ENCODE assay signal across 9 mouse cellular contexts in the genomic region with DNA sequence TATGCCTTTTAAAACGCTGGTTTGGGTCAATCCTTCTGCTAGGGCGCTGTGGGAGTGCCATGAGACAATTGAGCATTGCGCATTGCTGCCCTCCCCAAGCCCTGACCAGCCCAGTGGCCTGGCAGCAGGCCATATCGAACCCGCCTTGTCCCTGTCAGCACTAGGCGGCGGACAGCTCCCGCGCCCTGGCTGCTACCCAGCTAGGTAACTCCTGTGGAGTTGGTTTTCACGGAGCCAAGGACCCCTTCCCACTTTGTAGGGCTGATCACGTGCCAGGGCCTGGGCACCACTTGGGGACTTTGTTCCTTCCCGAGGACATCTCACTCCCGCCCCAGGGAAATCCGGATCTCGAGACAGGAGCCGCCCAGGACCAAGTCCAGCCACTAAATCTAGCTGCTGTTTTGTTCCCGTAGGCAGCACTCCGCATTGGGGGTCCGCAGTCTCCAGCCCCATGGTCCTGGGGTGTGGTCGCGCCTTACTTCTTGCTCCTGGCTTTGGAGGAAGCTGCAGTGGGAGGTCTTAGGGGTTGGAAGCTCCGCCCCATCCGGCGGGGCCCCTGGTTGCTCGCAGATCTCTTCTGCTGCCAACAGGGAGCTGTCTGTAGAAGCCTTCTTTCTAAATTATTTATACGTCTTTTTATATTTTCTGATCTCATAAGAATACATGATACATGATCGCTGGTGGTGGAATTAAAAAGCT. TPM values are rescaled to one million over a fixed set of nuclear protein-coding genes. Genes with fewer than 3 reads are reported as not detected.
DNase-seq lines count a peak whose midpoint lies in the region; ATAC-seq and TF ChIP-seq lines count a peak whose summit lies in the region.
"Had no signal": no experiment of that assay in that cellular context is flagged by ENCODE, and none has a peak within 500 bp of the region (broad histone marks: within the 10 kb centered on the region; RNA-seq: fewer than 3 reads in every experiment).

No protein-coding gene starts in this region.

- no peak overlapping the region for H3K4me2 ChIP-seq in myocyte (ENCODE audit: low read depth)
- H3K4me2 ChIP-seq: embryonic facial prominence, embryonic 13.5 days had no signal

- 8% methylated on average over 27 of the region's 27 CpGs for WGBS in thymus, adult 2 months
- 7% methylated on average over 27 of the region's 27 CpGs for WGBS in forebrain, embryonic 10.5 days

- no peak overlapping the region for H3K4me3 ChIP-seq in thymus, adult 2 months (ENCODE audit: control insufficient read depth, insufficient read depth, low read length)
- H3K4me3 ChIP-seq in forebrain, embryonic 10.5 days = peak overlapping the region; percentile 23
- H3K4me3 ChIP-seq in myocyte = no peak overlapping the region
- H3K4me3 ChIP-seq: embryonic facial prominence, embryonic 13.5 days had no signal

- no peak for TF ChIP-seq CTCF in thymus, adult 2 months (IDR thresholded peaks at IDR 0.05; ENCODE audit: borderline replicate concordance, control insufficient read depth, extremely low read depth, insufficient read depth, low read length, poor library complexity)

- no peaks in the 10 kb centered on the region for H3K36me3 ChIP-seq in thymus, adult 2 months (ENCODE audit: control insufficient read depth, insufficient read depth, low read length)
- no peaks in the 10 kb centered on the region for H3K36me3 ChIP-seq in forebrain, embryonic 10.5 days (replicated peaks)
- no peaks in the 10 kb centered on the region for H3K36me3 ChIP-seq in myocyte (ENCODE audit: control insufficient read depth, insufficient read depth)
- H3K36me3 ChIP-seq: embryonic facial prominence, embryonic 13.5 days had no signal

- H3K9me3 ChIP-seq in forebrain, embryonic 10.5 days = no peaks in the 10 kb centered on the region
- H3K9me3 ChIP-seq: embryonic facial prominence, embryonic 13.5 days had no signal

- no peak overlapping the region for H3ac ChIP-seq in myocyte (ENCODE audit: control insufficient read depth, insufficient read length)

- TF ChIP-seq POLR2A in thymus, adult 2 months (IDR thresholded peaks at IDR 0.05; ENCODE audit: control insufficient read depth, extremely low read depth, insufficient read depth, low read length, poor library complexity) = no peak
- no peak for TF ChIP-seq POLR2A in myocyte (IDR thresholded peaks at IDR 0.05; ENCODE audit: insufficient read length, low read depth)

- no peak for DNase-seq in frontal cortex, postnatal 25 days (ENCODE audit: low spot score in 2 of 2)
- peak; percentile 27 for DNase-seq in thymus, adult 2 months
- DNase-seq in thymus, postnatal 25 days = no peak
- DNase-seq in forebrain, embryonic 10.5 days (ENCODE audit: extremely low spot score, low spot score) = peak; percentile 26
- DNase-seq in kidney, postnatal 36 days = peak; percentile 18 to 64
- DNase-seq in spleen, postnatal 14 days (ENCODE audit: low spot score in 2 of 2) = no peak

- ATAC-seq in frontal cortex, adult (ENCODE audit: low TSS enrichment) = peak; percentile 92

- H3K79me2 ChIP-seq in myocyte (ENCODE audit: control insufficient read depth, insufficient read depth) = no peaks in the 10 kb centered on the region

- H3K27me3 ChIP-seq in thymus, adult 2 months (ENCODE audit: control insufficient read depth, insufficient read depth, low read length) = no peaks in the 10 kb centered on the region
- peaks cover 18% of the 10 kb centered on the region for H3K27me3 ChIP-seq in forebrain, embryonic 10.5 days (ENCODE audit: poor library complexity, severe bottlenecking)
- peaks cover 18% of the 10 kb centered on the region for H3K27me3 ChIP-seq in myocyte (ENCODE audit: control insufficient read depth, insufficient read depth, insufficient read length)

- H3K27ac ChIP-seq in thymus, adult 2 months (ENCODE audit: control insufficient read depth, insufficient read depth, low read length) = no peak overlapping the region
- no peak overlapping the region for H3K27ac ChIP-seq in forebrain, embryonic 10.5 days
- H3K27ac ChIP-seq: embryonic facial prominence, embryonic 13.5 days had no signal

- peaks cover 6% of the 10 kb centered on the region for H3K4me1 ChIP-seq in thymus, adult 2 months (replicated peaks; ENCODE audit: control insufficient read depth, insufficient read depth, low read length)
- peaks cover 6% of the 10 kb centered on the region for H3K4me1 ChIP-seq in forebrain, embryonic 10.5 days
- H3K4me1 ChIP-seq: embryonic facial prominence, embryonic 13.5 days had no signal

TF ChIP-seq in myocyte, 11 proteins besides CTCF, POLR2A, EP300 and RAD21:
- TF ChIP-seq MAX (IDR thresholded peaks at IDR 0.05; ENCODE audit: low read depth) = no peak
- peak; percentile 89 for TF ChIP-seq REST (IDR thresholded peaks at IDR 0.05; ENCODE audit: insufficient read depth, insufficient read length)

RNA-seq across cellular contexts. Expression of a gene that starts 26.8 kb away (rescaled TPM):
- 7.1 and 8.5 TPM in 2 replicates for polyA plus RNA-seq in thymus, adult 2 months (2012; rRNA removed)
- 8.1 and 8.4 TPM in 2 replicates for polyA plus RNA-seq in forebrain, embryonic 10.5 days (2016; fragmentation: Nextera tagmentation; extraction: Ambion mirVana)
- polyA plus RNA-seq in myocyte (2012; fragmentation: generic; extraction: Trizol) = 83.4 TPM

Comparison
In these comparisons a context has a peak if more than half of its experiments do, and no peak if none do; other contexts are left out.
1. DNase-seq: peak in thymus, adult 2 months (single experiment), forebrain, embryonic 10.5 days (single experiment) and kidney, postnatal 36 days (2 of 2); none in frontal cortex, postnatal 25 days (0 of 2), thymus, postnatal 25 days (single experiment) and spleen, postnatal 14 days (0 of 2).